Mouse (Mus musculus) neural tube, embryonic 12.5 days (tissue): ENCODE measurements around the gene Iffo1. TPM values are rescaled to one million over a fixed set of nuclear protein-coding genes. Genes with fewer than 3 reads are reported as not detected.

Experiments used
- ATAC-seq: fragments of 200-750 bp; cut with Nextera tagmentation; 2 replicates; pipeline ENCODE4 v1.8.0; 2017; ENCODE audit warnings: low read depth, mild to moderate bottlenecking, moderate TSS enrichment, moderate library complexity; ENCODE audit not compliant: low FRiP score
- H3K27ac ChIP-seq: fragments of 300-500 bp; sonication (generic); 2 replicates; pipeline ENCODE4 v1.5.1; 2016
- H3K27me3 ChIP-seq: fragments of 300-500 bp; sonication (generic); replicated peaks from 2 replicates; pipeline ENCODE4 v1.6.1; 2016; ENCODE audit warnings: mild to moderate bottlenecking
- H3K36me3 ChIP-seq: fragments of 300-500 bp; sonication (generic); 2 replicates; pipeline ENCODE4 v1.6.1; 2016; ENCODE audit warnings: mild to moderate bottlenecking
- H3K4me1 ChIP-seq: fragments of 300-500 bp; sonication (generic); 2 replicates; pipeline ENCODE4 v1.6.1; 2016
- H3K4me2 ChIP-seq: fragments of 300-500 bp; sonication (generic); replicated peaks from 2 replicates; pipeline ENCODE4 v1.6.1; 2016; ENCODE audit warnings: mild to moderate bottlenecking
- H3K4me3 ChIP-seq: fragments of 300-500 bp; sonication (generic); 2 replicates; pipeline ENCODE4 v1.5.1; 2016
- H3K9ac ChIP-seq: fragments of 300-500 bp; sonication (generic); 2 replicates; pipeline ENCODE4 v1.6.1; 2016; ENCODE audit warnings: mild to moderate bottlenecking
- H3K9me3 ChIP-seq: fragments of 300-500 bp; sonication (generic); 2 replicates; pipeline ENCODE4 v1.6.1; 2016; ENCODE audit warnings: mild to moderate bottlenecking
- WGBS: fragments of 180-500 bp; shearing (Covaris S2); methylation state at CpG from one replicate; pipeline ENCODE4 v1.1.7; 2016; 5-methylcytosine and 5-hydroxymethylcytosine counted together
- polyA plus RNA-seq: library from polyadenylated mRNA; unstranded; fragments of >200 nt; fragmentation: Nextera tagmentation; extraction: Ambion mirVana; gene quantifications from 2 replicates; pipeline ENCODE4 v1.2.1, GENCODE M21; 2016

Gene Iffo1
- polyA plus RNA-seq: 21.9 and 22.6 TPM in 2 replicates

DNA sequence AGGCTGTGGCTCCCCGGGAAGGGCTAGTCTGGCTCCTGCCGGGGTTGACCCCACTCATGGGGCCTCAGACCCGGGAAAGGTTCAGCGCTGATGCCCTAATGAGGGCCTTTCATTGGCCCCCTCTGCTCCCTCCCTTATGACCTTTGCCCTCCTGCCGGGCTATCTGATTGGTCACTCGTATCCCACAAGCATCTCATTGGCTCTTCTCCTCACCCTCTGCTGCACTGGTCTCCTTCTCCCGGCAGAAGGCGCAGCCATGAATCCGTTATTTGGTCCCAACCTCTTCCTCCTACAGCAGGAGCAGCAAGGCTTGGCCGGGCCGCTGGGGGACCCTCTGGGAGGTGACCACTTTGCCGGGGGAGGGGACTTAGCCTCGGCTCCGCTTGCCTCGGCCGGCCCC, at the start of gene Iffo1:
Gene Iffo1 (plus strand): TSS at position 241 of the 400 bp plus-strand sequence.
- ATAC-seq: peak; percentile 91
- peak within 1 kb of the TSS; percentile 80 for H3K27ac ChIP-seq
- peaks cover 49% of the 10 kb centered on the region for H3K4me1 ChIP-seq
- no peaks in the 10 kb centered on the region for H3K9me3 ChIP-seq
- peak within 1 kb of the TSS; percentile 80 for H3K4me3 ChIP-seq
- no peaks in the 10 kb centered on the region for H3K27me3 ChIP-seq
- peak within 1 kb of the TSS; percentile 94 for H3K9ac ChIP-seq
- WGBS: under 1% methylated on average over 16 of the region's 16 CpGs
- peaks cover 37% of the 10 kb centered on the region for H3K36me3 ChIP-seq
- peak within 1 kb of the TSS; percentile 93 for H3K4me2 ChIP-seq

DNA sequence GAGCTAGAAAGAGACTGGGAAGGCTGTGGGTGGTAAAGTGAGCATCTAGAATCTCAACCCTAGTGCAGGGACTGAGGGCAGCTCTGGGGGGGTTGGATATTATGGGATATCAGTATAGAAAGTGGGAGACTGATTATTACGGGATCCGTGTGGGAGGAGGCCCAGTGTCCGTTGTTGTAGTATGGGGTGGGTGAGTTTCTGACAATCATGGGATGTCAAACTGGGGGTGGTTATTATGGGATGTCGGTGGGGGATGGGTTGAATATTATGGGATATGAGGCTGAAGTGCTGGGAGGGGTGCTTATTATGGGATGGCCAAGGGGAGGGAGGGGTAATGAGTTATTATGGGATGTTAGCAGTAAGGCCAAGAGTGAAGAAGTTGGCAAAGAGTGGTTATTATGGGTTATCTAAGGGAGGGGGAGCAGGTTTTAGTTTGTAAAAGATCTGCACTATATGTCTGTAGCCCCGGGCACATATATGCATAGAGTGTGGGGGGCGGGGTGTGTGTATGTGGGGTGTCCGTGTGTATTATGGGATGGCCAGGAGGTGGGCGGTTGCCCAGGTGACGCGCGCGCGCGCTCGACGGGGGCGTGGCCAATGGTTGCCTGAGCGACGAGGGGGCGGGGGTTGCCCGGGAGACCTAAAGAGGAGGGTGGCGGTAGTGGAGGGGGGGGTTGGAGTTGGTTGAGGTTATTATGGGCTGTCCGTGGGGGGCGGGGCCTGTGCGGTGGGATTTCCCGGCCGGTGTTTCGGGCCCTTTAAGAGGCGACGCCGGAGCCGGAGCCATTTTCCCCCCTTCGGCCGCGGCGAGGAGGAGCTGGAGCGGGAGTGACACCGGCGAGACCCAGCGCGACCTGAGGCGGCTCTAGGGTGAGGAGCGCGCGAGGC, 49.4 kb upstream of the Iffo1 start, which contains the start of gene Chd4:
Gene Chd4 (plus strand): TSS at position 591 of the 888 bp plus-strand sequence.
- Histone ChIP-seq H3K9me3 (no peaks in the 10 kb centered on the region), H3K9ac (peak within 1 kb of the TSS; percentile 97), H3K4me2 (peak within 1 kb of the TSS; percentile 65), H3K27me3 (no peaks in the 10 kb centered on the region), H3K36me3 (peaks cover 25% of the 10 kb centered on the region), H3K4me1 (peaks cover 33% of the 10 kb centered on the region), H3K27ac (peak within 1 kb of the TSS; percentile 91), H3K4me3 (peak within 1 kb of the TSS; percentile 99)
- WGBS: 2% methylated on average over 38 of the region's 45 CpGs
- ATAC-seq: peak; percentile 70

DNA sequence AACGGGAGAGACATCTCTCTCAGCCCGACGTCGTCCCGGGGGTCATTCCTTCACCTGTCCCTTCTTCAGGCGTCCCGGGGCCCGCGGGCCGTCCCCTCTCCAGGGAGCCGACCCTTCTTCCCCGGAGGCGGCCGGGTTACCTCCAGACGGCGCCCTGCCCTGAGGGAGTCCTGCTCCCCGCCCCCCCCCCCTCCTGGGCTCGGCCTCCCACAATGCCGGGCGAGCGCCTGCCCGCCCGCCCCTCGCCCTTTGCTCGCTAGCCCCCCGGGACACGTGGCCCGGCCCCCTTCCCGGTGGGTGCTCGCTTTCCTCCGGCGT, 48.8 kb upstream of the Iffo1 start:
- ATAC-seq: no peak; the same call in 1 of the 2 replicates

DNA sequence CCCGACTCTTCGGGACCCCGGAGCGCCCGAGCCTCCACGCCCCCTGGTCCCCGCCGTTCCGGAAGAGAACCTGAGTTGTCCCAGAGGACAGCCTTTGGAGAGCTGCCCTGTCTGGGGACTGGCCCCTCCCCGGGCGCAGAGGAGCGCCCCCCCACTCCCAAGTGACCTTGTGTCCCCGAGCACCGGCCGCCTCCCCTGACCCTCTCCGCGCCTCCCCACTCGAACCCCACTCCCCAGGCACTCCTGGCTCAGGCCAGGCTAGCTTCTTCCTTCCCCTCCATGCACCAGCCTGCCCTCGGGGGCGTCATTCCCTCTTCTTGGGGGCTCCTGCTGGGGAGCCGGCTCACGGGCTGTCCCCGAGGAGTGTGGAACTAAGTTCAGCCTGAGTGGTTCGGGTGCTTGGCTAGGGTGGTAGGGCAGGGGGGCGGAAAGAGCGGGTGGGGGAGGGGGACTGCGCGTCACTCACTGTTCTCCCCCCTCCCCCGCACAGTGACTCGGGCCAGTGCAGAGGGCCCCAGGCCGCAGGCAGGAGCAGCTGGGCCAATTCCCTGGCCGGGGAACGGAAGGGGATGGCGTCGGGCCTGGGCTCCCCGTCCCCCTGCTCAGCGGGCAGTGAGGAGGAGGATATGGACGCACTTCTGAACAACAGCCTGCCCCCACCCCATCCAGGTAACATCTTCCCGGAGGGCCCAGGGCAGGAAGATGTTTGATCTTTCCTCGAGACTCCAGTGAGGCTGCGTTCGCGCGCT, 48.3 kb upstream of the Iffo1 start:
- peak overlapping the region; percentile 99 for H3K4me3 ChIP-seq
- no peaks in the 10 kb centered on the region for H3K27me3 ChIP-seq
- no peaks in the 10 kb centered on the region for H3K9me3 ChIP-seq
- peak; percentile 52 for ATAC-seq
- peak overlapping the region; percentile 91 for H3K27ac ChIP-seq
- H3K4me1 ChIP-seq: peaks cover 31% of the 10 kb centered on the region
- peaks cover 36% of the 10 kb centered on the region for H3K36me3 ChIP-seq
- peak overlapping the region; percentile 65 for H3K4me2 ChIP-seq
- under 1% methylated on average over 42 of the region's 44 CpGs for WGBS
- H3K9ac ChIP-seq: peak overlapping the region; percentile 97

More for the DNA sequence above, 48.8 kb upstream of the Iffo1 start:
- H3K4me1 ChIP-seq: peaks cover 31% of the 10 kb centered on the region
- peak overlapping the region; percentile 65 for H3K4me2 ChIP-seq
- peak overlapping the region; percentile 97 for H3K9ac ChIP-seq
- peak overlapping the region; percentile 99 for H3K4me3 ChIP-seq
- no peaks in the 10 kb centered on the region for H3K9me3 ChIP-seq
- peak overlapping the region; percentile 91 for H3K27ac ChIP-seq
- peaks cover 31% of the 10 kb centered on the region for H3K36me3 ChIP-seq
- WGBS: under 1% methylated on average over 31 of the region's 32 CpGs
- no peaks in the 10 kb centered on the region for H3K27me3 ChIP-seq

DNA sequence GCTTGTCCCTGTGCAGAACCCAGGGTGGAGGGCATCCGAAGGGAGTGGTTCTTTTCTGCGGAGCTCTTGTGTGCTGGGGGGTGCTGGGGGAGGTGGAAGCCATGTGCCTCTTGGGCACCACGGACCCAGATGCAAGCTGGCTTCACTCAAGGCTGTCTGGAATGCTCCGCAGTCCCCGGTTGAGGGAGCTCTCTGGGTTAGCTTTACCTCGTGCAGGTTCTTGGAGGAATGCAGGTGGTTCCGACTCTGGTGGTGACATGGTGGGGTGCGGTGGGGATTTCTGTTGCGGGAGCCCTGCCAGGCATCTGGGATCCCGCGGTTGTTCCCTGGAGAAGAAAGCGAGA, 47.7 kb upstream of the Iffo1 start:
- peak overlapping the region; percentile 65 for H3K4me2 ChIP-seq
- under 1% methylated on average over 12 of the region's 12 CpGs for WGBS
- H3K9ac ChIP-seq: peak overlapping the region; percentile 97
- H3K4me1 ChIP-seq: peaks cover 31% of the 10 kb centered on the region
- no peaks in the 10 kb centered on the region for H3K27me3 ChIP-seq
- H3K27ac ChIP-seq: peak overlapping the region; percentile 91
- peak overlapping the region; percentile 99 for H3K4me3 ChIP-seq
- H3K36me3 ChIP-seq: peaks cover 42% of the 10 kb centered on the region
- ATAC-seq: no peak; the same call in 1 of the 2 replicates
- H3K9me3 ChIP-seq: no peaks in the 10 kb centered on the region

DNA sequence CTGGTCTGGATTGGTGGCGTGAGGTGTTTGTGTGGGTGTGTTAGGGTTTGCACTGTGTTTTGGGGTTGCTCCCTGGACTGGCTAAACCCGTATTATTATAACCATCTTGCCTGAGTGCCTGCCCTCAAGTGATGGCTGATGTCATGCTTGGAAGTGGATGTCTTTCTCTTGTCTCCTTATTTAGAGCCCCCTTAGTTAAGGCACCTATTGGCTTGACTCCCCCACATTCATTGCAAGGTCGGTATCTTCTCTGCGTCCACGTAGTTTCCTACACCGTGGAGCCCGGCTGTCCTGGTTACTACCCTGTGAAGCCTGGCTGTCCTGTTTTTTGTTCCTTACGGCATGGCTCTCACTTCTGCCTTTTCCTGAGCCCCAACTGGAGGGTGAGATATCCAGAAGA, 47.1 kb upstream of the Iffo1 start:
- peak overlapping the region; percentile 65 for H3K4me2 ChIP-seq
- no peak overlapping the region for H3K27ac ChIP-seq
- peaks cover 48% of the 10 kb centered on the region for H3K36me3 ChIP-seq
- WGBS: 69% methylated on average over 8 of the region's 8 CpGs
- H3K9ac ChIP-seq: peak overlapping the region; percentile 97
- H3K4me1 ChIP-seq: peaks cover 31% of the 10 kb centered on the region
- ATAC-seq: no peak
- peak overlapping the region; percentile 99 for H3K4me3 ChIP-seq
- H3K27me3 ChIP-seq: no peaks in the 10 kb centered on the region
- no peaks in the 10 kb centered on the region for H3K9me3 ChIP-seq

DNA sequence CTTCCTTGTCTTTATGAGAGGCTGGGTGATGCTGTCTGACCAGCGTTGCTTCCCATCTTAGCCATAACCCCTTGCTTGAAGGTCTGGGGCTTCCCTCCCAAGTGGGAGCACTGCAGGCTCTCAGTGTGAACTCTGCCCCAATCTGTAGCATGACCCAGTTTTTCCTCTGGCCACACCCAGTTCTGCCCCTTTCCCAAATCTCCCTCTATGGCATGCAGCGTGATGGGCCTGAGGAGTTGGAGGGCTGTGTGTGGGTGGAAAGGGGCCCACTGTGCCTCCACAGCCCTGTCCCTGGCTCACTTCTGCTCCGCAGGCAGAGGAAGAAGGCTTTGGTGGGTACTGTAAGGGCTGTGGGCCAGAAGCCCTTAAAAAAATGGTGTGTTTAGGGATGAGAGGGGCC, 46.5 kb upstream of the Iffo1 start:
- no peak for ATAC-seq
- Histone ChIP-seq H3K27ac (peak overlapping the region; percentile 6), H3K27me3 (no peaks in the 10 kb centered on the region), H3K9ac (peak overlapping the region; percentile 97), H3K4me1 (peaks cover 31% of the 10 kb centered on the region), H3K4me3 (peak overlapping the region; percentile 99), H3K4me2 (peak overlapping the region; percentile 65), H3K9me3 (no peaks in the 10 kb centered on the region), H3K36me3 (peaks cover 52% of the 10 kb centered on the region)
- 76% methylated on average over 3 of the region's 3 CpGs for WGBS

DNA sequence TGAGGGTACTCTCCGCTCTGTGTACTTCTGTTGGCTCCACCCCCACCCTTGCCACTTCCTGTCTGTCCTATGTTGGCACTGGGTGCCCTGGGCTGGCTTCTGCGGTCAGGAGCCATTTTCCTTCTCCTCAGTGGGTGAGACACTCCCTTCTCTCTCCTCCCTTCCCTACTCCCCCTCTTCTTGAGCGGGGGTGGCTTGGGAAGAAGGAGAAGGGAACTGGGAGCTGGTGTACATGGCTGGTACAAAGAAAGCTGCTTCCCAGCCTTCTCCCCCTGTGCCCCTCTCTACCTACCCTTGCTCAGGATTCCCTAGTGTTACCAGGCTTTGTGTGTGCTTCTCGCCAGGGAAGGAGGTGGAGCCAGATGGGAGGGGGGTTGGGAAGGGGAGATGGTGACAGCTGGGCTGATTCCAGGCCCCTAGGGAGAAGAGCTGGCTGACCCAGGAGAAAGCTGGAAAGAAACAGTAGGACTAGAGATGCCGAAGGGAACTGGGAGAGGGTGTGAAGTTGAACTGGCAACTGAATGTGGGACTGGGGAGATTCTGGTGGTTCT, 45.5 kb upstream of the Iffo1 start:
- WGBS: 46% methylated on average over 5 of the region's 5 CpGs
- Histone ChIP-seq H3K4me3 (peak overlapping the region; percentile 99), H3K4me1 (peaks cover 31% of the 10 kb centered on the region), H3K27me3 (no peaks in the 10 kb centered on the region), H3K27ac (peak overlapping the region; percentile 60), H3K36me3 (peaks cover 59% of the 10 kb centered on the region), H3K9ac (peak overlapping the region; percentile 48), H3K9me3 (no peaks in the 10 kb centered on the region), H3K4me2 (peak overlapping the region; percentile 65)
- no peak for ATAC-seq

DNA sequence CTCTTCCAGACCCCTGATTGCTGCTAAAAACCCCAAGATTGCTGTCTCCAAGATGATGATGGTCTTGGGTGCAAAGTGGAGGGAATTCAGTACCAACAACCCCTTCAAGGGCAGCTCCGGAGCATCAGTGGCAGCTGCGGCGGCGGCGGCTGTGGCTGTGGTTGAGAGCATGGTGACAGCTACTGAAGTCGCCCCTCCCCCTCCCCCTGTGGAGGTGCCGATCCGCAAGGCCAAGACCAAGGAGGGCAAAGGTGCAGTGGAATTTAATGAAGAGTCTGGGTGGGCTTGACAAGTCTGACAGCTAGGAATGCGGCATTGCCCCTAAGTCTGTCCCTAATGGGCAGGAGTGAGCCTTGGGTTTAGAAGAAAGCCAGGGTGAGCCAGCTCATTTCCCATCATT, 43.6 kb upstream of the Iffo1 start:
- no peak overlapping the region for H3K27ac ChIP-seq
- ATAC-seq: no peak
- no peak overlapping the region for H3K9ac ChIP-seq
- peaks cover 78% of the 10 kb centered on the region for H3K36me3 ChIP-seq
- no peak overlapping the region for H3K4me3 ChIP-seq
- H3K4me1 ChIP-seq: peaks cover 31% of the 10 kb centered on the region
- H3K9me3 ChIP-seq: no peaks in the 10 kb centered on the region
- WGBS: 90% methylated on average over 9 of the region's 9 CpGs
- no peaks in the 10 kb centered on the region for H3K27me3 ChIP-seq
- H3K4me2 ChIP-seq: no peak overlapping the region

DNA sequence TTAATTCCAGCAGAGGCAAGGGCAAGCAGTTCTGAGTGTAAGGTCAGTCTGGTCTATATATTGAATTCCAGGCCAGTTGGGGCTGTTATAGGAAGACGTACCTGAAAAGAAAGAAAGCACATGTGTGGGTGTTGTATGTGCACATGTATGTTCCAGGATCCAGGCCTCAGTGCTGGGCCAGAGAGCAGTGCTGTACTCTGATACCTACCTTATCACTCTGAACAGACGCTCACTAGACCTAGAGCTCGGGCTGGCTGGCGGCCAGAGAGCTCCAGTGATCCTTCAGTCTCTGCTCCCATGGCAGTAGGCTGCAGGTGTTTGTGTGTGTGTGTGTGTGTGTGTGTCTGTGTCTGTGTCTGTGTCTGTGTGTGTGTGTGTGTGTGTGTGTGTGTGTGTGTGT, 40.8 kb upstream of the Iffo1 start:
- ATAC-seq: no peak
- no peak overlapping the region for H3K4me3 ChIP-seq
- 97% methylated on average over 4 of the region's 4 CpGs for WGBS

DNA sequence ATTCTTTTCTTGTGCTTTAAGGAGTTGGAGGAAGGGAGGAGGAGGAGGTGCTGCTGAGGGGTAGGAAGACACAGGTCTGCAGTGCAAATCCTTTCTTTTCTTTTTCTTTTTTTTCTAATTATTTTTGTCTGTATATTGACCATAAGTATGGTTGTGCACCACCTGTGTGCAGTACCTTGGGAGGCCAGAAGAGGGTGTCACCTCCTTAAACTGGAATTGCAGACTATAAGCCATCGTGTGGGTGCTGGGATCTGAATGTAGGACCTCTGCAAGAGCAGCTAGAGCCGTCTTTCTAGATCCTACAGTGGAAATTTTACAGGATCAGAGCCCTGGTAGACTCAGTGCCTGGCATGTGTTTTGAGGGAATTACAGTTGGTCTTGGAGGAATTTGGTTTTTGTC, 37.3 kb upstream of the Iffo1 start:
- 96% methylated on average over 2 of the region's 2 CpGs for WGBS
- no peak overlapping the region for H3K27ac ChIP-seq
- no peak overlapping the region for H3K4me2 ChIP-seq
- no peak overlapping the region for H3K4me3 ChIP-seq
- no peaks in the 10 kb centered on the region for H3K4me1 ChIP-seq
- H3K36me3 ChIP-seq: peaks cover 95% of the 10 kb centered on the region
- no peak overlapping the region for H3K9ac ChIP-seq
- no peaks in the 10 kb centered on the region for H3K9me3 ChIP-seq
- H3K27me3 ChIP-seq: no peaks in the 10 kb centered on the region
- no peak for ATAC-seq

More for the DNA sequence above, 40.8 kb upstream of the Iffo1 start:
- Histone ChIP-seq H3K4me1 (peaks cover 15% of the 10 kb centered on the region), H3K27me3 (no peaks in the 10 kb centered on the region), H3K36me3 (peaks cover 95% of the 10 kb centered on the region), H3K27ac (no peak overlapping the region), H3K9me3 (no peaks in the 10 kb centered on the region), H3K9ac (no peak overlapping the region), H3K4me2 (no peak overlapping the region)

DNA sequence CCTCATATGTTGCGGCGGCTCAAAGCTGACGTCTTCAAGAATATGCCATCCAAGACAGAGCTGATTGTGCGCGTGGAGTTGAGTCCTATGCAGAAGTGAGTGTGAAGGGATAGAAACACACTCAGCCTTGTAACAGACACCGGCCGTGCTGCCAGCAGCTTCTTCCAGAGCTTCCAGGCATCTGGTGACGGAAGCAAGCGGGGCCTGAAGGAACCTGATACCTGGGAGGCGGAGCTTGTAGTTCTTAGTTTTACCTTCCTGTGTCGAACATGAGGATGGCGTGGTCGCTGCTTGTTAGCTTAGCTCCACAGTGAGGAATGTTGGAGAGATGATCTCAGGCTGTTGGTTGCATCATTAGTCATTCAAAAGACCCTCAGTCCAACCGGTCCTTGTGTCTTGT, 35.7 kb upstream of the Iffo1 start:
- Histone ChIP-seq H3K36me3 (peaks cover 100% of the 10 kb centered on the region), H3K4me3 (no peak overlapping the region), H3K9ac (no peak overlapping the region), H3K9me3 (no peaks in the 10 kb centered on the region), H3K4me2 (no peak overlapping the region), H3K27me3 (no peaks in the 10 kb centered on the region), H3K27ac (no peak overlapping the region), H3K4me1 (no peaks in the 10 kb centered on the region)
- ATAC-seq: no peak
- WGBS: 89% methylated on average over 14 of the region's 14 CpGs
